Mouse (Mus musculus): ENCODE measurements at regions not wholly inside any gene's neighbourhood (a gene's known extent, or its start where the extent isn't known, plus 50 kb on each side); places are given as distances from the start of the nearest gene placed in this dataset.

GRCm38 (mm10) chr9:61135917-61136316 is 236.2 kb upstream of the Tle3 start:
- Histone ChIP-seq H3K4me3 (no peak overlapping the region), H3K9me3 (no peaks in the 10 kb centered on the region), H3K27me3 (no peaks in the 10 kb centered on the region), H3K4me1 (no peaks in the 10 kb centered on the region), H3K36me3 (no peaks in the 10 kb centered on the region), H3K9ac (replicated peaks) (no peak overlapping the region), H3K27ac (replicated peaks) (no peak overlapping the region), H3K4me2 (replicated peaks) (no peak overlapping the region)
- 45% methylated on average over 3 of the region's 3 CpGs for WGBS
- no peak for ATAC-seq (replicated peaks)

GRCm38 (mm10) chr9:61138741-61139368 is 233.3 kb upstream of the Tle3 start:
- Histone ChIP-seq H3K36me3 (no peaks in the 10 kb centered on the region), H3K4me1 (no peaks in the 10 kb centered on the region), H3K9ac (replicated peaks) (no peak overlapping the region), H3K27ac (replicated peaks) (no peak overlapping the region), H3K9me3 (no peaks in the 10 kb centered on the region), H3K4me3 (no peak overlapping the region), H3K4me2 (replicated peaks) (no peak overlapping the region), H3K27me3 (0 out of 2 replicates have a peak, but pooled peaks cover 5% of the 10 kb centered on the region)
- WGBS: 83% methylated on average over 11 of the region's 11 CpGs
- no peak for ATAC-seq (replicated peaks)

- Histone ChIP-seq H3K9ac (replicated peaks) (no peak overlapping the region), H3K9me3 (no peaks in the 10 kb centered on the region), H3K4me3 (no peak overlapping the region), H3K27me3 (peaks cover 11% of the 10 kb centered on the region; the same call in 1 of the 2 replicates), H3K36me3 (no peaks in the 10 kb centered on the region), H3K27ac (replicated peaks) (no peak overlapping the region), H3K4me1 (peaks cover 11% of the 10 kb centered on the region), H3K4me2 (replicated peaks) (no peak overlapping the region)
- ATAC-seq (replicated peaks): no peak
- WGBS: 87% methylated on average over 6 of the region's 6 CpGs
Measured at GRCm38 (mm10) chr9:61143101-61143500, 229.1 kb upstream of the Tle3 start.

- peak; percentile 55; the same call in 1 of the 2 replicates for ATAC-seq (replicated peaks)
- H3K4me3 ChIP-seq: no peak overlapping the region
- WGBS: 27% methylated on average over 11 of the region's 11 CpGs
- H3K9me3 ChIP-seq: no peaks in the 10 kb centered on the region
- H3K27me3 ChIP-seq: peaks cover 11% of the 10 kb centered on the region; the same call in 1 of the 2 replicates
- no peak overlapping the region for H3K27ac ChIP-seq (replicated peaks)
- no peak overlapping the region for H3K9ac ChIP-seq (replicated peaks)
- H3K4me2 ChIP-seq (replicated peaks): no peak overlapping the region
- H3K36me3 ChIP-seq: no peaks in the 10 kb centered on the region
- H3K4me1 ChIP-seq: peaks cover 11% of the 10 kb centered on the region
Measured at GRCm38 (mm10) chr9:61144685-61145318, 227.4 kb upstream of the Tle3 start.

- no peak overlapping the region for H3K9ac ChIP-seq (replicated peaks)
- no peaks in the 10 kb centered on the region for H3K36me3 ChIP-seq
- no peak overlapping the region for H3K4me3 ChIP-seq
- 89% methylated on average over 8 of the region's 8 CpGs for WGBS
- no peaks in the 10 kb centered on the region for H3K9me3 ChIP-seq
- H3K27me3 ChIP-seq: peaks cover 13% of the 10 kb centered on the region; the same call in 1 of the 2 replicates
- H3K4me1 ChIP-seq: peaks cover 11% of the 10 kb centered on the region
- H3K27ac ChIP-seq (replicated peaks): no peak overlapping the region
- H3K4me2 ChIP-seq (replicated peaks): no peak overlapping the region
- ATAC-seq (replicated peaks): no peak
Measured at GRCm38 (mm10) chr9:61145738-61146137, 226.4 kb upstream of the Tle3 start.

GRCm38 (mm10) chr9:61151201-61151600 is 221.0 kb upstream of the Tle3 start:
- no peak for ATAC-seq (replicated peaks)
- Histone ChIP-seq H3K4me2 (replicated peaks) (no peak overlapping the region), H3K36me3 (no peaks in the 10 kb centered on the region), H3K4me3 (no peak overlapping the region), H3K9me3 (no peaks in the 10 kb centered on the region), H3K27me3 (peaks cover 10% of the 10 kb centered on the region; the same call in 1 of the 2 replicates), H3K27ac (replicated peaks) (no peak overlapping the region), H3K9ac (replicated peaks) (no peak overlapping the region), H3K4me1 (peaks cover 23% of the 10 kb centered on the region)
- 85% methylated on average over 4 of the region's 4 CpGs for WGBS

GRCm38 (mm10) chr9:61151901-61152337 is 220.2 kb upstream of the Tle3 start:
- 46% methylated on average over 12 of the region's 12 CpGs for WGBS
- Histone ChIP-seq H3K27ac (replicated peaks) (no peak overlapping the region), H3K36me3 (no peaks in the 10 kb centered on the region), H3K4me3 (no peak overlapping the region), H3K4me1 (peaks cover 23% of the 10 kb centered on the region), H3K9ac (replicated peaks) (no peak overlapping the region), H3K27me3 (peaks cover 8% of the 10 kb centered on the region; the same call in 1 of the 2 replicates), H3K4me2 (replicated peaks) (no peak overlapping the region), H3K9me3 (no peaks in the 10 kb centered on the region)
- no peak for ATAC-seq (replicated peaks)

- Histone ChIP-seq H3K4me1 (peaks cover 32% of the 10 kb centered on the region), H3K4me3 (no peak overlapping the region), H3K9me3 (no peaks in the 10 kb centered on the region), H3K9ac (replicated peaks) (no peak overlapping the region), H3K36me3 (no peaks in the 10 kb centered on the region), H3K27me3 (peaks cover 9% of the 10 kb centered on the region; the same call in 1 of the 2 replicates), H3K4me2 (replicated peaks) (no peak overlapping the region), H3K27ac (replicated peaks) (no peak overlapping the region)
- 9% methylated on average over 6 of the region's 6 CpGs for WGBS
- ATAC-seq (replicated peaks): no peak
Measured at GRCm38 (mm10) chr9:61154721-61155120, 217.4 kb upstream of the Tle3 start.

GRCm38 (mm10) chr9:61155851-61156250 is 216.3 kb upstream of the Tle3 start:
- Histone ChIP-seq H3K36me3 (no peaks in the 10 kb centered on the region), H3K4me2 (replicated peaks) (no peak overlapping the region), H3K4me3 (no peak overlapping the region), H3K9me3 (no peaks in the 10 kb centered on the region), H3K27me3 (peaks cover 6% of the 10 kb centered on the region; the same call in 1 of the 2 replicates), H3K27ac (replicated peaks) (no peak overlapping the region), H3K4me1 (peaks cover 32% of the 10 kb centered on the region), H3K9ac (replicated peaks) (no peak overlapping the region)
- no peak for ATAC-seq (replicated peaks)
- WGBS: 70% methylated on average over 14 of the region's 14 CpGs

GRCm38 (mm10) chr9:61158192-61158770 is 213.9 kb upstream of the Tle3 start:
- ATAC-seq (replicated peaks): no peak
- no peak overlapping the region for H3K4me3 ChIP-seq
- no peaks in the 10 kb centered on the region for H3K36me3 ChIP-seq
- no peak overlapping the region for H3K4me2 ChIP-seq (replicated peaks)
- no peak overlapping the region for H3K27ac ChIP-seq (replicated peaks)
- H3K9me3 ChIP-seq: no peaks in the 10 kb centered on the region
- WGBS: 72% methylated on average over 10 of the region's 10 CpGs
- H3K4me1 ChIP-seq: peaks cover 42% of the 10 kb centered on the region
- H3K27me3 ChIP-seq: peaks cover 5% of the 10 kb centered on the region; the same call in 1 of the 2 replicates
- H3K9ac ChIP-seq (replicated peaks): no peak overlapping the region

GRCm38 (mm10) chr9:61159159-61159558 is 213.0 kb upstream of the Tle3 start:
- WGBS: 30% methylated on average over 2 of the region's 2 CpGs
- Histone ChIP-seq H3K4me3 (no peak overlapping the region), H3K4me1 (peaks cover 47% of the 10 kb centered on the region), H3K4me2 (replicated peaks) (no peak overlapping the region), H3K27ac (replicated peaks) (no peak overlapping the region), H3K9me3 (no peaks in the 10 kb centered on the region), H3K36me3 (no peaks in the 10 kb centered on the region), H3K9ac (replicated peaks) (no peak overlapping the region), H3K27me3 (peaks cover 5% of the 10 kb centered on the region; the same call in 1 of the 2 replicates)
- ATAC-seq (replicated peaks): no peak

GRCm38 (mm10) chr9:61159616-61160015 is 212.6 kb upstream of the Tle3 start:
- no peak overlapping the region for H3K27ac ChIP-seq (replicated peaks)

More at GRCm38 (mm10) chr9:61159616-61160015, 212.6 kb upstream of the Tle3 start:
- Histone ChIP-seq H3K27me3 (0 out of 2 replicates have a peak, but pooled peaks cover 5% of the 10 kb centered on the region), H3K4me1 (peaks cover 47% of the 10 kb centered on the region), H3K9me3 (no peaks in the 10 kb centered on the region), H3K36me3 (no peaks in the 10 kb centered on the region), H3K9ac (replicated peaks) (no peak overlapping the region), H3K4me3 (no peak overlapping the region), H3K4me2 (replicated peaks) (no peak overlapping the region)
- WGBS: 79% methylated on average over 10 of the region's 10 CpGs
- ATAC-seq (replicated peaks): no peak

Measured in forebrain, embryonic 15.5 days (tissue).